Mouse (Mus musculus) erythroblast, adult 5-6 weeks (primary cell): ENCODE measurements around the gene Aldh3a1. TPM values are rescaled to one million over a fixed set of nuclear protein-coding genes. Genes with fewer than 3 reads are reported as not detected.

ENCODE experiments used
- ATAC-seq: replicated peaks from 2 replicates; pipeline ENCODE4 v1.8.0; 2016; ENCODE audit warnings: moderate number of reproducible peaks, mild to moderate bottlenecking, moderate TSS enrichment, inconsistent platforms; ENCODE audit not compliant: poor library complexity, low FRiP score, severe bottlenecking
- total RNA-seq, 2 experiments: library from RNA; stranded (forward) in 1 of 2; stranded (reverse) in 1 of 2; fragments of 150-400 nt in 1 of 2; fragments of 200-764, 138-1000 nt in 1 of 2; gene quantifications; 2 replicates each; pipeline versions ENCODE4 v1.2.3 to v1.2.4; 2015 to 2017; ENCODE audit warnings: low replicate concordance in 2 of 2

The Aldh3a1 gene
- total RNA-seq, 2 experiments from 2014 or later, result not detected

DNA sequence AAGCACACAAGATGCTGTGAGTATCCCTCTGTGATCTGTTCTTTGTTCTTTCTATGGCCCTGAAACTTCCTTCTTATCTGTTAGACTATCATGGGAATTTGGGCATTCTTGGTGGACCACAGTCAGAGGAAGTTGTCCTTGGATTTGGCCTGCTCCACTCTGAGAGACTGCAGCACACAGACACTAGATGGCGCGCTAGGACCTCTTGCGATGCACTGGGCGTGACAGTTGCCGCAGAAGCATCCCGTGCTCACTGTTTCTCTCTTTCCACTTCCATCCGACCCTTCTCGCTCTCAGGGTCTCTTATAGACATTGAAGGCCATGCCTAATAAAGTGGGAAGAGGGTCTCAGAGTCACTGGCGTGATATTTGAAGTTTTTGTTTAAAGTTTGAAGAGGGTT is 13.9 kb upstream of the Aldh3a1 start:
- ATAC-seq, result peak; percentile 78

DNA sequence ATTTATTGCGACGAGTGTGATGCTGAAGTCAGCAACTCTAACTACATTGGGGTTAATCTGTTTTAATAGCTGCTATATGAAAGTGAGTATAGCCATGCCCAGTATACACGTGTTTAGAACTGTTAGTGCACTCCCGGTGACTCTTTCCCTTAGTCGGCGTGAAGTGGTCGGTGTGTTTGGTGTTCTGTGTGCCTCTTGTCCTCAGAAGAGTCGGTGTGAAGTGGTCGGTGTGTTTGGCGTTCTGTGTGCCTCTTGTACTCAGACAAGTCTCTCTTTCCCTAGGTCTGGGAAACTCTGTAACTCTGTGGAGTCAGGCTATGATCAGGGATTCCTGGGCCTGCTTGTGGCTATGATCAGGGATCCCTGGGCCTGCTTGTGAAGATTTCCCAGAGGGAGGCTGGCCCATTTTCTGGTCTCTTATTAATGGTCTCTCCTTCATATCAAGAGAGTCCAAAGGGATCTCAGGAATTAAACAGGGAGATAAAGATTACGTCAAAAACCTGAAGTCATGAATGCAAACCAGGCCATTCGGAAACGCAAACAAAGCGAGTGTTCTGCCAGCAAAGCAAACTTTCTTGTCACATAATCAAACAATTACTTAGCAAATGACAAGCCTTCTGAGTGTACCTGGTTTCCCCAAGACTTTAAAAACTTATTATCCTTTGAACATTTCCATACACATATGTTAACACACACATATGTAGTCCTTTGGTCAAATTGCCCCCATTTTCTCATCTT is 10.6 kb upstream of the Aldh3a1 start:
- no peak for ATAC-seq

DNA sequence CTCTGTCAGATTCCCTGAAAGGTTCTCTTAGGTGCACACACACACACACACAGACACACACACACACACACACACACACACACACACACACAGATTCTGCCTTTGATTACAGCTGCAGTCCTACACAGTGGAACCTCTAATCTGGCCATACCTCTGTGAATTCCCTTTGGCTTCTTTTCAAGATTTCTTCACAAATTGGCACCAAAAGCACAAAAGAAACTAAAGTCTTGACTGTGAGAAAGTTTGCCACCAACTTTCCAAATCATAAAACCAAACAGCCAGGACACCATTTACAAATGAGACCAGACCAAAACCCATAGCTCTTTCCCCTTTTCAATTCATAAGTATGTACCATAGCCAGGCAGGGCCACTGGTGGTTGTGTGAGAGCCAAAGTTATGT is 9.4 kb upstream of the Aldh3a1 start:
- no peak for ATAC-seq

DNA sequence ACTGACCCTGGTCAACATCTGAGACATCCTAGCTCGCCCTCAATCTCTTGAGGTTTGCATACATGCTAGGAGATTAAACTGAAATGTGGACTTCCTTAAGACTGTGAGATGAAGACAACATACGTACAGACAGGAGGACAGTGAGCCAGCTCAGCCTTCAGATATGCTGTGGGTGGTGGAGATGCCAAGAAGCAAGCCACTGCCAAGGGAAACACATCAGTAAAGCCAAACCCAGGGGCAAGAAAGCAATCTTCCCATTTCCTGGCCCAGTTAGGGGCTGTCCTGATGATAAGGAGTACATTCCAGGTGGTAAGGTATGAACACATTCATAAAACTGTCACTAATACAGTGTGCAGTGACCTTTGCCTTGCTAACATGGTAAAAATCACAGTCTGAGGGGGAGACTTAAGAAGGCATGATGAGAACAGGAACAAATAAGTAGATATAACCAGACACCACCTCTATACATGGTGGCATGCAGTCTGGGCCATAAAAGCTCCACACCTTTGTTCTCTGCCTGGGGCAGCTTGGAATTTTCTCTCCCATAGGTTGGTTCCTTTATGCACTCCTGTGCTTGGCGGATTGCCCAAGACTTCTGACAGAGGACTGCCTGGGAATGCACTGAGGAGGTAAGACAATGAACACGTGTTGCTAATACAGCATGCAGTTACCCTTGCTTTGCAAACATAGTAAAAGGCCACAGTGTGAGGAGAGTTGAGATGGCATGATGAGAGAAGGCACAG is 7.5 kb upstream of the Aldh3a1 start:
- ATAC-seq, result no peak

DNA sequence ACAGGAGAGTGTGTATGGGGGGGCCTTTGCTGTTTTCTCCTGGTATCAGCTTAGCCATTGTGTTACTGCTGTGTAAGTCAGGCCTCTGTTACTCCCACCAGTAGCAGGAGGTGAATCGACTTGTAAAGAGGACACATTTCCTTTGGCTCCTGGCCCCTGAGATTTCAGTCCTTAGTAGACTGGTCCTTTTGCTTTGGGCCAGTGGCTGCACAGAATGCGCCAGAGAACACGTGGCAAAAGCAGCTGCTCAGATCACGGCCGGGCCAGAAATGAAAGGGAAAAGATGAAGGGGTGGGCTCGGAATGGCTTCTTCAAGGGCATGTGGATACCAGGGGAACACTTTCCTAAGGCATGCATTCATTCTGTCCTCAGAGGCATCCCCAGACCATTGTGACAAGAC is 5.2 kb upstream of the Aldh3a1 start:
- no peak for ATAC-seq

DNA sequence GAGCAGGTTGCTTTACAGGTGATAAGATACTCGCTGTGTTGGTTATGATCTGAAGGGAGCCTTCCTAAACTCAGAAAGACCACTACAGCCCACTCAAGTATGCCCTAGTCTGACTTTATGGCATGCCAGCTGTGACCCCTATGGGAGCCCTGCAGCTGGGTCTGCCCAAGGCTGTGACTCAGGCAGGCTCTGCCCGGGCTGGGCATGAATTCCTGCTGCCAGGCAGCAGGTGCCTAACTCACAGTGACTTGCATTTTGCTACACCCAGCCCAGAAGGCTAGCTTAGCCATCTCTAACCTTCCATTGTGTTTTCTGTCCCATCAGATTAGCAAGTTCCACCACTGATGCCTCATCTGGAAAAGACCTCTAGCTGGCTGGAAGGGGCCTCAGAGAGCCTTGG is 4.5 kb upstream of the Aldh3a1 start:
- no peak for ATAC-seq

DNA sequence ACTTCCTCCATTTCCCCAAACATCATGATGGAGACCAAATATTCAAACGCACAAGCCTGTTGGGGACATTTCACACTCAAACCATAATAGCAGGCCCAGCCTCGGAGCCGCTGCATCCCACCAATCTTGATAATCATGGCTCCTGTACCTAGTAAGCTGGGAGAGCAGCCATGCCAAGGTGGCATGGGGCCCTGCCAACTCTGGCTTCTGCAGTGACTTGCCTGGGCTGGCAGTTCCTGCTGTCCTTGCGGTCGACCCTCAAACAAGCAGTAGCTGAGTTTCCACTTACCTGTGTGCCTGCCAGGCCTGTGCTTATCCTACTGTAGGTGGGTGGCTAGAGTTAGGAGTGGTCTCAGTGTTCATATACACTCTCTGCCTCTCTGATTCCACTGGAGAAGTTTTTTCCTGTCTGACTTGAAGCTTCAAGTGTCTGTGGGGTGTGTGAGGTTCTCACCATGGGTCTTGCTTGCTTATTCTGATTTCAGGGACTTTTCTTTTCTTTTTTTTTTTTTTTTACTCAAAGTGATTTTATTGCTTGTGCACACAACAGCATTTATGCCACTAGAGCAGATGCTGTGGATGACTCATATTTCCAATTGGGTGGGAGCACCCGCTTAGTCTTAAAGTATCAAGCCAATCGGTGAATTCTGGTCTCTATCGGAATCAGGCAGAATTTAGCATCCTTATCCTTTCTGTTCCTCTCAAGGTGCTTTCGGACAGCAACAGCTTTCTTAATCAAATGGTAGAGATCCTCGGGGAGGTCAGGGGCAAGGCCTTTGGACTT is 2.0 kb upstream of the Aldh3a1 start:
- no peak for ATAC-seq

DNA sequence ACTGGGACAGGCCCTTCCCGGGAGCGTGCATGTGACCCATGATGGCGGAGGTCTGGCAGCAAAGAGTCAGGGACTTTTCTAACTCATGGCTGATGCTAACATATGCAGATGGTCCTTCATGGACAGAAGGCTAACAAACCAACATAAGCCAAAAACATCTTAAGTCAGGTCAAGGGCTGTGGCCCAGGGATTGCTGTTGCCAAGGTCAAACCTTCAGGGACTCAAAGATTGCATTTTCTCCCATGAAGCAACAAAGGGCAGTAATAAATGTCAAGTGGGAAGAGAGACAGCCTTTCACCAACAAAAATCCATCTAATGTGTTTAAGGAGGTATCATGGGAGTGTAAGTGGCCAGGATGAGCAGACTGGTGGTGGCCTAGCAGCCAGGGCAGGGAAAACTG is 1.2 kb upstream of the Aldh3a1 start:
- no peak for ATAC-seq

DNA sequence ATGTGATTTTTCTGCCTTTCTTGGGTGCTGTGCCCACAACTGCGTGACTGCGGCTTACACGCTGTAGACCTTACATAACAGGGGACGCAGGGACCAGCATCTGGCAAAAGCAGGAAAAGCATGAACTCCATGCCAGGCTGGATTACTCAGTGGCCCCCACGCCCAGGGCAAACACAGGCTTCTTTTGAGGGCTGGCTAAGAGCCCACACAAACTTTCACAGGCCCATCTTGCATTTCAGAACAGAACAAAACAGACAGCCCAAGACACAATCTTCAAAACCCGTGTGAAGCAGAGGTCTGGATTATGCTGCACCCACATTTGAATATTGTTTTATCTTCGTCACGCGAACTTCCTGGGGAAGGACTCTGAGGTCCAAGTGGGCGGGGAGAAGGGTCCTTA is 979 bp downstream of the Aldh3a1 start:
- ATAC-seq, result no peak

DNA sequence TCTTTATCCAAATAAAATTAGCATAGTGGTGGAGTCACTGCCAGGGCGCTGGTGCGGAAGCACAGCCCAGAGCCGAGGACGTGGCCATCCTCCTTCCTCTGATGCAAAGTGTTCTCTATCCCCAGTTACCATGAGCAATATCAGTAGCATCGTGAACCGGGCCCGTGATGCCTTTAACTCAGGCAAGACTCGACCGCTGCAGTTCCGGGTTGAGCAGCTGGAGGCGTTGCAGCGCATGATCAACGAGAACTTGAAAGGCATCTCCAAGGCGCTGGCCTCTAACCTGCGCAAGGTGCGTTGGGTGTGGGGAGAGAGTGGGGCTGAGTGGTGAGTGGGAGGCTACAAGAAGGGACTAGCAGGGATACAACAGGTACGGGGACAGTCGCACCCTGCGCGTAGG is 4.8 kb downstream of the Aldh3a1 start:
- ATAC-seq, result no peak

DNA sequence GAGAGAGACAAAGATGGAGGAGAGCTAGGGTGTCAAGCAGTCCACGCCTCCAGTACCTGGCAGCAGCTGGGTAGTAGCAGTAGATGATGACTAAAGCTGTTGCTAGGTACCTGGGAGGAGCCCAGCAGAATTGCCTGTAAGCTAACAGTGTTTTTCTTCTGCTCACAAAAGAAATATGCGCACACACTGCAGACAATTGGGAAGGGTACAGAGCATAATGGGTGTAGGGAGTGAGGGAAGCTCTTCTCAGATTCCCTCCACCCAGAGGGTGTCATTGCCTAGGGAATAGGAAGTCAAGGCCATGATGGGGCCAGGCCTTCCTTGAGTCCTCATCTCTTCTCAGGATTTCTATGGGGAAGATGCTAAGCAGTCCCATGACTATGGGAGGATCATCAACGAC is 8.6 kb downstream of the Aldh3a1 start:
- ATAC-seq, result no peak

DNA sequence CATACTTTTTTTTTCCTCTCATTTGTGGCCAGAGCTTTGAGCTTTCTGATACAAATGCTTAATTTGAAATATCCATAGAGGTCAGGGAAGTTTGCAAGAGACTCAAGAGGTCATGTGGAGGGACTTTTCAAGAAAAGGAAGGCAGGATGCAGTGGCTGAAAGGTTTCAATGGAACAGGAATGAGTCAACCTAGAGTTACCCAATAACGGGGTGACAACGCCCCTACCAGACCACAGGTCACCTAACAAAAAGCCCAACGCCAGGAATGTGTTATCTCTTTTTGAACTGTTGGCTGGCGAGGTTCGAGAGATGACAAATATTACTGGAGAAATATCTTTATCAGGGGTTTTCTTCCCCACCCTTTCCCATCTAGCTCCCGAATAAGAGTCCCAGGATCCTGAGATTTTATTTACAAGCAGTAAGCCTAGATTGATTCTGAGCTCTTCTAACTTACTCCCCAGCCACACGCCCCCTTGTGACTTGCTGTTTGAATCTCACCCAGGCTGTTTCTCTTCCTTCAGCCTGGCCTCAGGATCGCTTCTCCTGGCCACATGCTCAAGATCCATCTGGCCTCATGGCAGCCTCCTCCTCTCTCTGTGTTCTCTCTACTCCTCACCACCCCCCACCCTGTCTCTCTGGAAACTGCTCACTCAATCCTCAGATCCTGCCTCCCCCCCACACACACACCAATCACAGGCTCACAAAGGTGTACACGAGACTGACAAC is 13.0 kb downstream of the Aldh3a1 start:
- no peak for ATAC-seq

DNA sequence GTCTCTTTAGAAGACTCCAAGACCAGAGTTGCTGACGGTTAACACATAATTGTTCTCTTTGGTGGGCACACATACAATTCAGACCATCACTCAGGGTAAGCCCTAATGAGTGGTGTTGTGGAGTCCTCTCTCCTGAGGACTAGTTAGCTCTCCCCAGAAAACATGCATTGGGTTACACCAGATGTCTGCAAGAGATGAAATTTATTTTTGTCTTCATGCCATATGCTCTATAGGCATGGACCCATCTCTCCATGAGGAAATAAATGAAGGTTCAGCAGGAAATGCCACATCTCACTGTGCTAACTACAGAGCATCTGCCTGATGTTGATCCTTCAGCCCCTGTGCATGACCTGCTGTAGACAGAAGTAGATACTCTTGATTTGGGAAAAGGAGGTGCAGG is 14.7 kb downstream of the Aldh3a1 start:
- ATAC-seq, result no peak

DNA sequence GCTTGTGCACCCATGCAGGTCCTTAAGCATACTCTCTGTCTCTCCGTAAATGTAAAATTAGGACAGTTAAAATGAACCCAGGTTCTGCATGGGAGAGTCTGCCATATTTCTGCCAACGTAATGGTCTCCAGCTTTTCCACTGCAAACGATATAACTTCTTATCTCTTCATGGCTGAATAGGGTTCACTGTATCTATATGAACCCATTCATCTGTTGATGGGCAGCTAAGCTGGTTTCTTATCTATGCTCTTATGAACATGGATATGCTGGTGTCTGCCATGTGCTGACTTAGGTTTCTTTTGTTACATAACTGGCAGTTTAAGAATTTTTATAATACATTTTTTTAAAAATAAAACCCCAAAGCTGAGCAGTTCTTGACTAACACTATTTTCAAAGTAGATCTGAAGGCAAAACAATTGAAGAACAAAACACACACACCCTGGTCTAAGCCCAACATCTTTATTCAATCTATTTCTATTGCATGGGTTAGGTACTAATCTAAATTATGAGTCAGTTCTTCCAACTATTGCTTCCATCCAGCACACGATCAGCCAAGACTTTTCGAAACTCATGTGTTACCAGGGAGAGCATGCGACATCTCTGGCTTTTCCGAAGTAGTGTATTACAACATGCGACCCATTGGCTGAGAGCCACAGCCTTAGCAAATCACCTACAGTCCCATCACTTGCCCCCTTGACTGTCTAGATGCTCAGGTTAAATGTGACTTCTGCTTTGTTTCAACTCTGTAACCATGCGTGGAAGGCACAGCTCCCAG is 15.8 kb downstream of the Aldh3a1 start:
- ATAC-seq, result no peak

DNA sequence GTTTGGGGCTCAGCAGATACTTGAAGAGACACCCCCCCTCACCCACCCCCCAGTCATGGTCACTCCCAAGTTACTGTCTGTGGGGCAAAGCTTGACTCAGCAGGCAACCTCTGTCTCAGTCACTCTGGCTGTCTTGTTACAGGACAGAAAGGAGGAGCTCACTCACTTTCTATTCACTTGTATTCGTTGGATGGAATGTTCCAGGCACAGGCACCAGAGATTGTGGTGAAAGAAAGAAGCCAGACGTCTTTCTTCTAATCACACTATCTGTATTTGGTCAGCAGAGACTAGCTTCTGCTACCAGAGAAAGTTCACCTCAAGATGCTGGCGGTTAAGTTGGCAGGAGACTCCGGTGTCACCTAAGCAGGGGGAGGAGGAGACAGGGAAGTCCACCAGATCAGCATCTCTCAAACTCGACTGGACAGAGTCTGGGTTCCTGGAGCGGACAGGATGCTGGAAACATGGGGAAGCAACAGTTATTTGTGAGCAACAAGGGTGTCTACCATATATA is 17.0 kb downstream of the Aldh3a1 start:
- ATAC-seq, result no peak

DNA sequence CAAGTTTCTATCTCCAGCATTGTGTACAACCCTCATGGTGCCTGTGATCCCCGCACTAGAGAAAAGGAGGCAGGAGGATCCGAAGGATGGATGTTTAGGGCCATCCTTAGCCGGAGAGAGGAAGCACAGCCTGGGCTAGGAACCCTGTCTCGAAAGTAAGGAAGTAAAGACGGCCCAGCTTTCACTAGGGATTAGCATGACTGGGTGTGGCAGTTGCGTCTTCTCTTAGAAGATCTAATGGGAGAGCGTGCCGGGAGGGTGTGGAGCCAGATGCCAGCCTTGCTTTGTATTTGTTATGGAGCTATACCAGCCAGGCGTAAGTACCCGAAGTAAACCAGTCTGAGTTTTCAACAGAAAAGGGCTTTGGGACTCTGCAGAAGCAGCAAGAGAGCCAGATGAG is 17.6 kb downstream of the Aldh3a1 start:
- no peak for ATAC-seq

DNA sequence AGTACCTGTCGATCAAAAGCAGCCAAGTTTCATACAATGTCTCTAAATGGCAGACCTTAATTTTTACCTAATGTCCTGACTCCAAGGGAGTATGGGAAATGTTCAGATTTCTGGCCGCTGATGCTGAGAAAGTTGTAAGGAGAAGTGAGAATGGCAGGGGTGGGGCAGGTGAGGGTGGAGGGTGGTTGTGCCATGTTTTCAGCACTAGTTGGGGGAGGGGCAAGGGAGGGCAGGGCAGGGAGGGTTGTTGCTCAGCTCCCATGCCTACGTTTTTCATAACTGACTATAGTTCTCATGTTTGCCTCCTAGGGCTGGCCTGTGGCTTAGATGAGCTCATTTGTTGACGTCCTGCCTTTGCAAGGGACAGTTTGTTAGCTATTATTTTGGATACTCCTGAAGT is 18.2 kb downstream of the Aldh3a1 start:
- ATAC-seq, result no peak

DNA sequence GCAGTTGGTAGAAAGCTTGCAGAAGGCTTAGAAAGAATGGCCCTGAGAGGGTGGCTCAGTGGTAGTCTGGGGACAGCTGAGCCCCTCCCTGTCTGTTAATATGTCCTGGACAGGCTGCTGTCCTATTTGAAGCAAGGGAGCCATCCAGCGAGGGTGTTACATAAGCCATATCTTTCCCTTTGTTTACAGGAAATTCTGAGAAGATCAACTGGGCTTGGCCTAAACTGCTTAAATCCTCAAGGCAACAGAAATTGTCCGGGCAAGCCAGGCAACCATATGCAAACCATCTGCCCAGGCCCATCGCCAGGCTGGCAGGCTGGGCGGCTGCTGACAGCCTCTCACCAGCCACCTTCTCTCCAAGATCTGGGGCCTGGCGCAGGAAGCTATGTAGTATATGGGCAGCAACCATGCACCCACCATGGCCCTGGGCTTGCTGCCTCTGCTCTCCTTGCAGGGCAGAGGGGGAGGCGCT is 18.6 kb downstream of the Aldh3a1 start:
- no peak for ATAC-seq

DNA sequence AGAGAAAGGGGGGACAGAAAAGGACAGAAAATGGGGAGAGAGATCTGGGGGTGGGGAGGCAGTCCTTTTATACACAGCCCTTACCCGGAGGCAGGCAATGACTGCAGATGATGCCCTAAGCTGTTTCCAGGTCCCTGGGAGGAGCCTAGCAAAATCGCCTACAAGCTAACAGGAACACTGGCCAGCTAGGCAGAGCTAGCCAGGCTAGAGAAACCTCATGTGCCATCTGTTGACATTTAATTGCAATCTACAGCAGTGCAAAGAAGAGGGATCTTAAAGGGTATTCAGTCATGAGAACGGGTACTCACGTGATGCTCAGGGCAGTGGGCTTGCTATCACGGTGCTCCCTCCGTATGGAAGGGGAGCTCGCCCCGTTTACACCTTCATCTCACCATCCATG is 20.5 kb downstream of the Aldh3a1 start:
- no peak for ATAC-seq
